Mouse (Mus musculus): Measurements from ENCODE around the gene Mcf2. TPM values are rescaled to one million over a fixed set of nuclear protein-coding genes. Genes with fewer than 3 reads are reported as not detected.

Mcf2 gene
- polyA plus RNA-seq, 1 experiment from 2014 or later, result not detected

Other genes starting within 250 kb of the Mcf2 start
- gene F9, start 179.6 kb downstream of the Mcf2 start, polyA plus RNA-seq (2015; fragmentation: Nextera tagmentation; extraction: Ambion mirVana), result 4.2 and 4.4 TPM in 2 replicates

Data from liver, embryonic 16.5 days (tissue).